Mouse (Mus musculus): Measurements from ENCODE around the gene Fam71f1.

Fam71f1 gene

GRCm38 (mm10) chr6:29318879-29319278, at the start of gene Fam71f1:
Fam71f1 (plus strand) TSS chr6:29319140.
- DNase-seq (ENCODE audit: low read depth, low spot score): no peak

GRCm38 (mm10) chr6:29270961-29271360, 48.0 kb upstream of the Fam71f1 start:
- DNase-seq (ENCODE audit: low read depth, low spot score): no peak

DNA sequence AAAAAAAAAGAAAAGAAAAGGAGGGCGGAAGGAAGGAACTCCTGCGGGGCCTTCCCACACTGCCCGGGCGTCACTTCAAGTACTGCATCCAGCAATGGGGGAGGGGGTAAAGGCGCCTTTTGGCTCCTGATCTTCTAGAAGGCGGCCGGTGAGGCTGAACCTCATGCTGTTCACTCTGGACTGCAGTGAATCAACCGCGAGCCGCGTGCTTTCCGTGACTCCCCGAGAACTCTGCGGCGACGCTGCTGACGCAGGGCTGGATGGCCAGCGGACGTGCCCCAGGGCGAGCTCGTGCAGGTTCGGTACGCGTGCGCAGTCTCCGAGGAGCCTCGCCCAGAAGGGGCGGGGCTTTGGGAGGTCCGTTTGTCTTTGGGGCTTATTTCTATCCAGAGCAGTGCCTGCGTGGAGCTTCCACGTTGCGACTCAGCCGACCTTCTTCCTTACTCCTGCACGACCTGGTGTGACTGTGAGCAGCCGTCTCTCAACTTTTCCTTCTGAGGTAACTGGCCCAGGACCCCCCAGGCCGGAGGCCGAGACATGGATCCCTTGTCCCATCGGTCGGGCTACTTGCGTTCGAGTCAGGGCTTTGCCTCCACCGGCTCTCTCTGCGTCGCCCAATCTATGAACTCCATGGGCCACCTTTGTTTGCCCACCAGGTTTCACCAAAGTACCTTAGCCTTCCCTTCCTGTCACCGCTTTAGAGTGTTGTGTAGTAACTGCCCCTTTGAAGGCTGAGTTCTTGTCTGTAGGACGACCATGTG, 46.4 kb upstream of the Fam71f1 start, which contains the start of gene Hilpda:
Gene Hilpda (plus strand): TSS at position 177 of the 761 bp plus-strand sequence.
- peak; percentile 86 for DNase-seq (ENCODE audit: low read depth, low spot score)

GRCm38 (mm10) chr6:29276746-29277145, 42.2 kb upstream of the Fam71f1 start:
- DNase-seq (ENCODE audit: low read depth, low spot score): peak; percentile 68

GRCm38 (mm10) chr6:29278513-29279267, 40.2 kb upstream of the Fam71f1 start:
- DNase-seq (ENCODE audit: low read depth, low spot score): peak; percentile 51

DNA sequence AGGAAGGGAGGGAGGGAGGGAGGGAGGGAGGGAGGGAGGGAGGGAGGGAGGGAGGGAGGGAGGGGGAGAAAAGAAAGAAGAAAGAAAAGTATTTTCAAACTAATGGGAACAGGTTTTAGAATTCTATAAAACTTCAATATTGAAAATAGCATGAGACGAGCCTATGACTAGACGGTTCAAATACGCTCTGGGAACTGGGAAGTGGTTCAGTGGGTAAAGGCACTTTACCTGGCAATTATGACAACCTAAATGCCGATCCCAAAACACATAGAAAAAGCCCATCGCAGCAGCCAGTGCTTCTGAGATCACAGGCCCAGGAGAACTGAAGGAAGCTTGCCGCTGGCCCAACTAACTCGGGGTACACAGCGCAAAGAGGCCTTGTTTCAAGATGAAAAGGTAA, 39.6 kb upstream of the Fam71f1 start, which contains the start of gene Fam71f2:
Gene Fam71f2 (plus strand): TSS at position 301 of the 400 bp plus-strand sequence.
- no peak for DNase-seq (ENCODE audit: low read depth, low spot score)

DNA sequence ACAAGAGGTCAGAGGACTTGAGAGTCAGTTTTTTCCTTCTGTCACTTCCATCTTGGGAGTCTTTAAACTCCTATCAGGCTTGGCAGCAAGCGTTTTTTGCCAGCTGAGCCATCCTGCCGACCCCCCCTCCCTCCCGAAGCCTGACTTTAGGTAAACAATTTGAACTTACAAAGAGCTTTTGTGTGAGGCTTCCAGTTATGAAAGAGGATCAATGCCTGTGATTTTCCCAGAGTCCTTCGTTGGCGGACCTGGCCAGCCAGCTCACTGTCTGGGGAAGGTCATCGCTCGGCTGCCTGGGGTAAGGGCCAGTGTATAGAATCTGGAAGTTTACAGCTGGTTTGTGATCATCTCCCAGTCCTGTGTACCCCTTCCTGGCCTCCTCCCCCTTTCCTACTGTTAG, 38.3 kb upstream of the Fam71f1 start:
- no peak for DNase-seq (ENCODE audit: low read depth, low spot score)

- no peak for DNase-seq (ENCODE audit: low read depth, low spot score)
Observed at GRCm38 (mm10) chr6:29286870-29287269, 32.1 kb upstream of the Fam71f1 start.

DNA sequence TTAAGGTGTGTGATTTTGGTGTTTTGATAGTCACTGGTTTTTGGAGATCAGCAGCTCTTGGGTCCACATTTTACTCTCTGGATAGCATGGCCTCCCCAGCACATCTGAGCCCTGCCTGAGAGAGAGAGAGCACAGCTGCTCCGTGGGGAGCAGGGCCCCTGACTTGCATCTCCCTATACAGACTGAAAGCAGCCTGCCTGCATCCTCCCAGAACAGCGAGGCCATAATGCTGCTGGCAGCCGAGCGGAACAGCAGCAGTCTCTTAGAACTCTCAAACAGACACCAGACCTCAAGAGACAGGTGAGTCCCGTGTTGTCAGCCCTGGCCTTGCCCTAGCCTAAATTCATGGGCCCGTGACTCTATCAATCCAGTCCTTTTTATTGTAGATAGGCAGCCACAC, 31.5 kb upstream of the Fam71f1 start:
- DNase-seq (ENCODE audit: low read depth, low spot score): no peak

- DNase-seq (ENCODE audit: low read depth, low spot score): no peak
Observed at GRCm38 (mm10) chr6:29287944-29288343, 31.0 kb upstream of the Fam71f1 start.

GRCm38 (mm10) chr6:29288651-29289050, 30.3 kb upstream of the Fam71f1 start:
- no peak for DNase-seq (ENCODE audit: low read depth, low spot score)

GRCm38 (mm10) chr6:29299112-29299511, 19.8 kb upstream of the Fam71f1 start:
- no peak for DNase-seq (ENCODE audit: low read depth, low spot score)

DNA sequence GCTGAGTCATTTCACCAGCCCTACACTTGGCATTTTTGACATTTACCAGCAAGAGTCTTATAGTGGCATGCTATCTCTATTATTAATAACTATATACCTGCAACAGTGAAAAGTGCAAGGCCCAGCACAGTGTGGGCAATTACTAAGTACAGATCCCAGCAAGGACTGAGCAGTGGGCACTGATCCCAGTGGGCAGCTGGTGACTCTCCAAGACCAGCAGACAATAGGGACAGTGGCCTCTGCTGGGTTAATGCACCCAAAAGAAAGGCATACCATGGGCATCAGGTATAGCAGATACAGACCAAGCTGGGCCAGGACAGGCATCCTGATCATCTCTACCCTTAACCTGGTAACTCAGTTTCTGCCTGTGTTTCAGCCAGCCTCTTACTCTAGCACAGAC, 15.7 kb upstream of the Fam71f1 start:
- DNase-seq (ENCODE audit: low read depth, low spot score): no peak

DNA sequence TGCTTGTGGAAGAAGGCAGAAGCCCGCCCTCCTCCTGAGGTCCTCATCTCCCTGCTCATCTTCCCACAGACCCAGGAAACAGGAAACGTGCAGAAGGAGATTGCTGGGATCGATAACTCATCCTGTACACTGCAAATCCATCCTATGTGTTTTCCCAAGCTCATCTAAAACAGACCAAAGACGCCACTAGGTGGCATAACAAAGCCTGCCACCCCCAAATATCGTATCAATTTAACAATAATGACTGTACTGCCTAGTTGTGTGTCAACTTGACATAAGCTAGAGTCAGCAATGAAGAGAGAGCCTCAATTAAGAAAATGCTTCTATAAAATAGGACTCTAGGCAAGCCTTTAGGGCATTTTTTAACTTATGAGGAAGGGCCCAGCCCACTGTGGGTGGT, 15.2 kb upstream of the Fam71f1 start:
- no peak for DNase-seq (ENCODE audit: low read depth, low spot score)

DNA sequence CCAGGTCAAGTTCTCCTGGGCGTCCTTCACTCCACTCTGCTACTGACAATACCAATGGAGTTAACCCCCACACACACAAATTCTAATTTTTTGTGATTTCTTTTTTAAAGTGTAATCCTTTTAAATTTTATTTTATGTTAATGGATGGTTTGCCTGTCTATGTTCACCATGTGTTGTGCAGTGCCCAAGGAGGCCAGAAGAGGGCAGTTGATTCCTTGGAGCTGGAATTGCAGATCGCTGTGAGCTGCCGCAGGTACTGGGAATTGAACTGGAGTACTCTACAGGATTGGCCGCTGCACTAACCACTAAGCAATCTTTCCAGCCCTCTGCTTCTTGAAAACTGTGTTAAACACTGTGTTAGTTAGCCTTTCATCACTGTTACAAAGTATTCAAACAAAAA, 13.5 kb upstream of the Fam71f1 start:
- DNase-seq (ENCODE audit: low read depth, low spot score): no peak

- no peak for DNase-seq (ENCODE audit: low read depth, low spot score)
Observed at GRCm38 (mm10) chr6:29308846-29309605, 9.9 kb upstream of the Fam71f1 start.

DNA sequence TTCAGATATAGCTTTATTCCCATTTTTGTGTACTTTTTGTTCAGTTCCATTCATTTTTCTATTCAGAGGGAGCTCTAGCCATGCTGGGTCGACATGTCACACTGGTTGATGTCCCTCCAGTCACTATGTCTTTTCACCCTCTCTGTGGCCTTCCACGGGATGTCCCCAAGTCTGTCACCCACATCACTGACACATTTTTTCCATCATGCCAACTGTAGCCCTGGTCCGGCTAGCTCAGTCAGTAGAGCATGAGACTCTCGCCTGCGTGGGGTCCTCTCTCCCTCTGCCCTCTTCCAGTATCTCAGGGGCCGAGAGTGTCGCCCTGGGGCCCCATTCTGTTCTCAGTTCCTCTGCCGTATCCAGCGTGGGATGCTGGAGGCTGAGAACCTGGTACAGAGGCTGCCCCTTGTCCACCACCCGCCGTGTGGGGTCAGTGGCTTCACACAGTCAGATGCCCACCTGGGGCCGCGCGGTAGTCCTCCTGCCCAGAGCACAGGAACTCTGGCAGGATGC, 5.2 kb upstream of the Fam71f1 start:
- no peak for DNase-seq (ENCODE audit: low read depth, low spot score)

GRCm38 (mm10) chr6:29317286-29317685, 1.7 kb upstream of the Fam71f1 start:
- DNase-seq (ENCODE audit: low read depth, low spot score): no peak

- no peak for DNase-seq (ENCODE audit: low read depth, low spot score)
Observed at GRCm38 (mm10) chr6:29317941-29318340, 999 bp upstream of the Fam71f1 start.

GRCm38 (mm10) chr6:29321586-29321985, 2.6 kb downstream of the Fam71f1 start:
- no peak for DNase-seq (ENCODE audit: low read depth, low spot score)

GRCm38 (mm10) chr6:29322147-29322546, 3.2 kb downstream of the Fam71f1 start:
- no peak for DNase-seq (ENCODE audit: low read depth, low spot score)

DNA sequence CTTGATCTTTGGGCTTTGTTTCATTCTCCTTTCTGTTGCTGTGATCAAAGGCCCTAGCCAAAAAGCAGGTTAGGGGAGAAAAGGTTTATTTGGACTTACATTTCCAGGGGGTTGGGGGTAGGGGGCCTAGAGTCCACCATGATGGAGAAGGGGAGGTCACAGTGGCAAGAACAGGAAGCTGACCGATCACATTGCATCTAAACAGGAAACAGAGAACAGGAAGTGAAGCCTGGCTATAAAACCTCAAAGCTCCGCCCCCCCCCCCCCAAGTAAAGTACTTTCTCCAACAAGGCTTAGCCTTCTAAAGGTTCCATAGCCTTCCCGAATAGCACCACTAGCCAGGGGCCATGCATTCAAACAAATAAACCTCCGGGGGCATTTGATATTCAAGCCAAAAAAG, 3.8 kb downstream of the Fam71f1 start:
- DNase-seq (ENCODE audit: low read depth, low spot score): no peak

All from retina, adult 2 months (tissue).